Mouse (Mus musculus) liver, adult 2 months (tissue): ENCODE data around the gene Gm20388.

Experiments used
- CTCF ChIP-seq: fragments of 200-500 bp; IDR thresholded peaks from 2 replicates; pipeline ENCODE4 v1.5.1; 2011; ENCODE audit warnings: low read depth, low read length, control low read depth
- POLR2A ChIP-seq: fragments of 200-500 bp; IDR thresholded peaks from 2 replicates; pipeline ENCODE4 v1.6.1; 2011; ENCODE audit warnings: low read length, control low read depth; ENCODE audit not compliant: insufficient read depth; ENCODE audit errors: extremely low read depth

GRCm38 (mm10) chr8:122652643-122653042 is 2742.0 kb downstream of the Gm20388 start:
- TF ChIP-seq CTCF (no peak), POLR2A (no peak)
